Mouse (Mus musculus): ENCODE results near the gene Ceacam1. TPM values are rescaled to one million over a fixed set of nuclear protein-coding genes. Genes with fewer than 3 reads are reported as not detected.
A peak's percentile ranks its signal among the peaks of the same experiment; 100 is the strongest.

The Ceacam1 gene
- polyA plus RNA-seq, 1 experiment from 2014 or later: 92.6 TPM

- ATAC-seq: no peak
- no peak overlapping the region for H3K4me2 ChIP-seq (replicated peaks; ENCODE audit: low read depth)
- WGBS: 73% methylated on average over 1 of the region's 1 CpGs
- no peak overlapping the region for H3K4me3 ChIP-seq (ENCODE audit: low read depth, low read length)
- peak; percentile 68 for TF ChIP-seq CTCF (IDR thresholded peaks at IDR 0.05; ENCODE audit: low read depth)
- no peak overlapping the region for H3K27ac ChIP-seq (ENCODE audit: low read depth, low read length)
- H3K36me3 ChIP-seq (ENCODE audit: control insufficient read depth, insufficient read depth): no peaks in the 10 kb centered on the region
- no peak overlapping the region for H3K9ac ChIP-seq (ENCODE audit: low read depth, low read length)
- no peaks in the 10 kb centered on the region for H3K4me1 ChIP-seq (replicated peaks; ENCODE audit: control insufficient read depth, insufficient read depth, low read length)
- no peaks in the 10 kb centered on the region for H3K9me3 ChIP-seq (ENCODE audit: control insufficient read depth)
- H3K27me3 ChIP-seq (replicated peaks; ENCODE audit: control insufficient read depth, insufficient read depth, low read length): no peaks in the 10 kb centered on the region
Measured at GRCm38 (mm10) chr7:25417597-25417996, 59.8 kb downstream of the Ceacam1 start.

- Histone ChIP-seq H3K27ac (ENCODE audit: low read depth, low read length) (no peak within 1 kb of the TSS), H3K4me3 (ENCODE audit: low read depth, low read length) (no peak within 1 kb of the TSS), H3K4me2 (replicated peaks; ENCODE audit: low read depth) (no peak within 1 kb of the TSS), H3K36me3 (ENCODE audit: control insufficient read depth, insufficient read depth) (no peaks in the 10 kb centered on the region), H3K9ac (ENCODE audit: low read depth, low read length) (no peak within 1 kb of the TSS), H3K4me1 (replicated peaks; ENCODE audit: control insufficient read depth, insufficient read depth, low read length) (no peaks in the 10 kb centered on the region), H3K9me3 (ENCODE audit: control insufficient read depth) (no peaks in the 10 kb centered on the region), H3K27me3 (replicated peaks; ENCODE audit: control insufficient read depth, insufficient read depth, low read length) (no peaks in the 10 kb centered on the region)
- 52% methylated on average over 7 of the region's 7 CpGs for WGBS
- no peak for ATAC-seq
- no peak for TF ChIP-seq CTCF (IDR thresholded peaks at IDR 0.05; ENCODE audit: low read depth)
Measured at GRCm38 (mm10) chr7:25412833-25413441, 64.5 kb downstream of the Ceacam1 start, which contains the start of gene Cxcl17. Cxcl17 (minus strand) TSS chr7:25412886.

- H3K9ac ChIP-seq (ENCODE audit: low read depth, low read length): no peak overlapping the region
- no peak overlapping the region for H3K4me3 ChIP-seq (ENCODE audit: low read depth, low read length)
- H3K9me3 ChIP-seq (ENCODE audit: control insufficient read depth): no peaks in the 10 kb centered on the region
- no peaks in the 10 kb centered on the region for H3K4me1 ChIP-seq (replicated peaks; ENCODE audit: control insufficient read depth, insufficient read depth, low read length)
- 73% methylated on average over 3 of the region's 3 CpGs for WGBS
- no peak for ATAC-seq
- H3K27ac ChIP-seq (ENCODE audit: low read depth, low read length): no peak overlapping the region
- no peaks in the 10 kb centered on the region for H3K36me3 ChIP-seq (ENCODE audit: control insufficient read depth, insufficient read depth)
- no peak for TF ChIP-seq CTCF (IDR thresholded peaks at IDR 0.05; ENCODE audit: low read depth)
- H3K27me3 ChIP-seq (replicated peaks; ENCODE audit: control insufficient read depth, insufficient read depth, low read length): no peaks in the 10 kb centered on the region
- no peak overlapping the region for H3K4me2 ChIP-seq (replicated peaks; ENCODE audit: low read depth)
Measured at GRCm38 (mm10) chr7:25411861-25412260, 65.5 kb downstream of the Ceacam1 start.

Other genes starting within 250 kb of the Ceacam1 start
- 8.8 and 9.7 TPM in 2 replicates for gene Gsk3a, start 239.8 kb downstream of the Ceacam1 start, polyA plus RNA-seq (2015; fragmentation: Nextera tagmentation; extraction: Ambion mirVana)
- 7.8 and 8.4 TPM in 2 replicates for gene Erf, start 226.8 kb downstream of the Ceacam1 start, polyA plus RNA-seq (2015; fragmentation: Nextera tagmentation; extraction: Ambion mirVana)
- gene Cic, start 209.9 kb downstream of the Ceacam1 start, polyA plus RNA-seq (2015; fragmentation: Nextera tagmentation; extraction: Ambion mirVana): 17.2 and 21.7 TPM in 2 replicates
- gene Pafah1b3, start 179.6 kb downstream of the Ceacam1 start, polyA plus RNA-seq (2015; fragmentation: Nextera tagmentation; extraction: Ambion mirVana): 87.6 and 91.9 TPM in 2 replicates
- gene Prr19, start 176.2 kb downstream of the Ceacam1 start, polyA plus RNA-seq (2015; fragmentation: Nextera tagmentation; extraction: Ambion mirVana): 0.12 TPM in 1 of 2 replicates, not detected in the other
- gene Tmem145, start 171.5 kb downstream of the Ceacam1 start, polyA plus RNA-seq (2015; fragmentation: Nextera tagmentation; extraction: Ambion mirVana): 0.69 and 0.92 TPM in 2 replicates
- gene Megf8, start 160.4 kb downstream of the Ceacam1 start, polyA plus RNA-seq (2015; fragmentation: Nextera tagmentation; extraction: Ambion mirVana): 3.4 and 3.8 TPM in 2 replicates
- 0.33 TPM in 1 of 2 replicates, not detected in the other for gene Cnfn, start 107.9 kb downstream of the Ceacam1 start, polyA plus RNA-seq (2015; fragmentation: Nextera tagmentation; extraction: Ambion mirVana)
- gene Lipe, start 78.9 kb downstream of the Ceacam1 start, polyA plus RNA-seq (2015; fragmentation: Nextera tagmentation; extraction: Ambion mirVana): 15.0 and 17.5 TPM in 2 replicates
- gene Cxcl17, start 64.7 kb downstream of the Ceacam1 start, polyA plus RNA-seq (2015; fragmentation: Nextera tagmentation; extraction: Ambion mirVana): 0.16 TPM in 1 of 2 replicates, not detected in the other
- 0.20 and 0.37 TPM in 2 replicates for gene Ceacam2, start 62.3 kb upstream of the Ceacam1 start, polyA plus RNA-seq (2015; fragmentation: Nextera tagmentation; extraction: Ambion mirVana)
- gene Erich4, start 138.3 kb upstream of the Ceacam1 start, polyA plus RNA-seq (2015; fragmentation: Nextera tagmentation; extraction: Ambion mirVana): 117 and 135 TPM in 2 replicates
- gene Dmac2, start 141.8 kb upstream of the Ceacam1 start, polyA plus RNA-seq (2015; fragmentation: Nextera tagmentation; extraction: Ambion mirVana): 29.0 and 32.6 TPM in 2 replicates
- 3.4 and 3.5 TPM in 2 replicates for gene B3gnt8, start 149.1 kb upstream of the Ceacam1 start, polyA plus RNA-seq (2015; fragmentation: Nextera tagmentation; extraction: Ambion mirVana)
- gene Bckdha, start 181.4 kb upstream of the Ceacam1 start, polyA plus RNA-seq (2015; fragmentation: Nextera tagmentation; extraction: Ambion mirVana): 39.8 and 44.3 TPM in 2 replicates
- gene Exosc5, start 181.6 kb upstream of the Ceacam1 start, polyA plus RNA-seq (2015; fragmentation: Nextera tagmentation; extraction: Ambion mirVana): 50.4 and 52.7 TPM in 2 replicates
- gene Tmem91, start 197.6 kb upstream of the Ceacam1 start, polyA plus RNA-seq (2015; fragmentation: Nextera tagmentation; extraction: Ambion mirVana): 0.61 and 1.3 TPM in 2 replicates
- gene B9d2, start 203.2 kb upstream of the Ceacam1 start, polyA plus RNA-seq (2015; fragmentation: Nextera tagmentation; extraction: Ambion mirVana): 12.4 and 12.6 TPM in 2 replicates
- 1.7 and 2.2 TPM in 2 replicates for gene Tgfb1, start 209.4 kb upstream of the Ceacam1 start, polyA plus RNA-seq (2015; fragmentation: Nextera tagmentation; extraction: Ambion mirVana)
- 15.9 and 16.5 TPM in 2 replicates for gene Ccdc97, start 241.5 kb upstream of the Ceacam1 start, polyA plus RNA-seq (2015; fragmentation: Nextera tagmentation; extraction: Ambion mirVana)